ENCODE assay signal across 9 mouse cellular contexts in the genomic region with DNA sequence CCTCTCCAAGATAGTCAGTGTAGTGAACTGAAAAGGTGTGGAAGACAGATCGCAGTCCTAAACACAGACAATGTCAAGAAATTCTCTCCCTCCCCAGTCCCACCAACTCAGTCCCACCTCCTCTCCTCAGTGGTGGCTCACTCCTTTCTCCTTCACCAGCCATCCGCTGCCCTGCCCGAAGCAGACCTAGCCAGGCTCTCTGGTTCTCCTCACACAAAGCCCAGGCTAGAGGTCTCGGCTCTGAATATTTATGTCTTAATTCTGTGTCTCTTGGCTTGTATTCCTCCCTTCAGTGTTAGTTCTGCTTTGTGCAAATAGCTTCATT.
DNase-seq lines count a peak whose midpoint lies in the region; ATAC-seq and TF ChIP-seq lines count a peak whose summit lies in the region.
"Had no signal": no experiment of that assay in that cellular context is flagged by ENCODE, and none has a peak within 500 bp of the region (broad histone marks: within the 10 kb centered on the region; RNA-seq: fewer than 3 reads in every experiment).

No protein-coding gene starts in this region.

- H3K27me3 ChIP-seq in intestine, embryonic 14.5 days (replicated peaks; ENCODE audit: control insufficient read depth, insufficient read depth, low read length) = no peaks in the 10 kb centered on the region
- no peaks in the 10 kb centered on the region for H3K27me3 ChIP-seq in intestine, postnatal 0 days (replicated peaks; ENCODE audit: control insufficient read depth, insufficient read depth, low read length)
- H3K27me3 ChIP-seq in embryonic facial prominence, embryonic 10.5 days (replicated peaks; ENCODE audit: low read depth, poor library complexity, severe bottlenecking) = peaks cover 9% of the 10 kb centered on the region; the same call in 1 of the 2 replicates
- H3K27me3 ChIP-seq in hindbrain, embryonic 11.5 days (ENCODE audit: control insufficient read depth, insufficient read depth, low read length) = no peaks in the 10 kb centered on the region
- peaks cover 5% of the 10 kb centered on the region; the same call in 1 of the 2 replicates for H3K27me3 ChIP-seq in midbrain, embryonic 13.5 days

- H3K4me3 ChIP-seq in intestine, embryonic 14.5 days (ENCODE audit: low read depth, low read length) = no peak overlapping the region
- H3K4me3 ChIP-seq in intestine, postnatal 0 days (ENCODE audit: low read depth, low read length) = no peak overlapping the region
- peak overlapping the region; percentile 40; the same call in 1 of the 2 replicates for H3K4me3 ChIP-seq in embryonic facial prominence, embryonic 10.5 days
- no peak overlapping the region for H3K4me3 ChIP-seq in hindbrain, embryonic 11.5 days (ENCODE audit: low read depth, low read length)
- no peak overlapping the region for H3K4me3 ChIP-seq in midbrain, embryonic 13.5 days (replicated peaks)

- H3K4me1 ChIP-seq in intestine, embryonic 14.5 days (replicated peaks; ENCODE audit: control insufficient read depth, insufficient read depth, low read length) = peaks cover 15% of the 10 kb centered on the region; the same call in 1 of the 2 replicates
- H3K4me1 ChIP-seq in intestine, postnatal 0 days (replicated peaks; ENCODE audit: control insufficient read depth, insufficient read depth, low read length) = no peaks in the 10 kb centered on the region
- H3K4me1 ChIP-seq in embryonic facial prominence, embryonic 10.5 days = peaks cover 35% of the 10 kb centered on the region
- peaks cover 8% of the 10 kb centered on the region; the same call in 1 of the 2 replicates for H3K4me1 ChIP-seq in hindbrain, embryonic 11.5 days (replicated peaks; ENCODE audit: control insufficient read depth, insufficient read depth, low read length)
- H3K4me1 ChIP-seq in midbrain, embryonic 13.5 days (replicated peaks) = peaks cover 39% of the 10 kb centered on the region

- TF ChIP-seq CTCF in intestine, postnatal 0 days (IDR thresholded peaks at IDR 0.05; ENCODE audit: low read depth) = no peak

- H3K9me3 ChIP-seq in intestine, embryonic 14.5 days (ENCODE audit: control insufficient read depth, low read length) = no peaks in the 10 kb centered on the region
- H3K9me3 ChIP-seq in intestine, postnatal 0 days (ENCODE audit: control insufficient read depth) = no peaks in the 10 kb centered on the region
- H3K9me3 ChIP-seq in embryonic facial prominence, embryonic 10.5 days = no peaks in the 10 kb centered on the region
- no peaks in the 10 kb centered on the region for H3K9me3 ChIP-seq in hindbrain, embryonic 11.5 days (ENCODE audit: control insufficient read depth, low read length)
- H3K9me3 ChIP-seq in midbrain, embryonic 13.5 days = no peaks in the 10 kb centered on the region

- no peaks in the 10 kb centered on the region for H3K36me3 ChIP-seq in intestine, embryonic 14.5 days (ENCODE audit: control insufficient read depth, insufficient read depth, low read length)
- no peaks in the 10 kb centered on the region for H3K36me3 ChIP-seq in intestine, postnatal 0 days (ENCODE audit: control insufficient read depth, insufficient read depth)
- H3K36me3 ChIP-seq in embryonic facial prominence, embryonic 10.5 days (replicated peaks) = no peaks in the 10 kb centered on the region
- H3K36me3 ChIP-seq in hindbrain, embryonic 11.5 days (ENCODE audit: control insufficient read depth, insufficient read depth, low read length) = no peaks in the 10 kb centered on the region
- H3K36me3 ChIP-seq in midbrain, embryonic 13.5 days = no peaks in the 10 kb centered on the region

- WGBS in intestine, embryonic 14.5 days = 39% methylated on average over 4 of the region's 4 CpGs
- WGBS in intestine, postnatal 0 days = 54% methylated on average over 4 of the region's 4 CpGs
- WGBS in embryonic facial prominence, embryonic 10.5 days = 52% methylated on average over 4 of the region's 4 CpGs
- WGBS in hindbrain, embryonic 11.5 days = 24% methylated on average over 4 of the region's 4 CpGs
- 17% methylated on average over 4 of the region's 4 CpGs for WGBS in midbrain, embryonic 13.5 days

- H3K9ac ChIP-seq in intestine, embryonic 14.5 days (ENCODE audit: low read length) = 0 out of 2 replicates have a peak overlapping the region, but pooled peaks have one; percentile 13
- H3K9ac ChIP-seq in intestine, postnatal 0 days (ENCODE audit: low read depth, low read length) = no peak overlapping the region
- peak overlapping the region; percentile 48; the same call in 1 of the 2 replicates for H3K9ac ChIP-seq in hindbrain, embryonic 11.5 days (ENCODE audit: low read depth, low read length)
- 0 out of 2 replicates have a peak overlapping the region, but pooled peaks have one; percentile 15 for H3K9ac ChIP-seq in midbrain, embryonic 13.5 days (replicated peaks)

- no peak for DNase-seq in intestine, embryonic 14.5 days (ENCODE audit: low spot score)
- DNase-seq in embryonic facial prominence, embryonic 10.5 days (ENCODE audit: low spot score) = no peak
- DNase-seq in hindbrain, embryonic 11.5 days (ENCODE audit: low spot score) = no peak
- no peak for DNase-seq in urinary bladder, adult 18-20 months (ENCODE audit: low spot score in 2 of 2)
- DNase-seq in urinary bladder, postnatal 36 days (ENCODE audit: low spot score in 2 of 2) = no peak
- no peak for DNase-seq in gastrocnemius, adult 18-20 months (ENCODE audit: low spot score)
- DNase-seq: right cerebral cortex, postnatal 25 days had no signal

- H3K27ac ChIP-seq in intestine, embryonic 14.5 days (ENCODE audit: low read depth) = peak overlapping the region; percentile 73; the same call in 1 of the 2 replicates
- H3K27ac ChIP-seq in intestine, postnatal 0 days (ENCODE audit: low read depth, low read length) = no peak overlapping the region
- peak overlapping the region; percentile 78 for H3K27ac ChIP-seq in embryonic facial prominence, embryonic 10.5 days (replicated peaks)
- H3K27ac ChIP-seq in hindbrain, embryonic 11.5 days (ENCODE audit: low read depth, low read length) = peak overlapping the region; percentile 77
- peak overlapping the region; percentile 78 for H3K27ac ChIP-seq in midbrain, embryonic 13.5 days

- ATAC-seq in intestine, embryonic 14.5 days (replicated peaks; ENCODE audit: low FRiP score, low TSS enrichment, low read depth) = no peak
- no peak for ATAC-seq in intestine, postnatal 0 days
- ATAC-seq in hindbrain, embryonic 11.5 days (ENCODE audit: low FRiP score) = peak; percentile 55
- ATAC-seq in midbrain, embryonic 13.5 days = peak; percentile 49

- peak overlapping the region; percentile 54 for H3K4me2 ChIP-seq in intestine, embryonic 14.5 days (ENCODE audit: low read length)
- no peak overlapping the region for H3K4me2 ChIP-seq in intestine, postnatal 0 days (replicated peaks; ENCODE audit: low read depth)
- peak overlapping the region; percentile 25; the same call in 1 of the 2 replicates for H3K4me2 ChIP-seq in hindbrain, embryonic 11.5 days (replicated peaks; ENCODE audit: low read depth, low read length)
- peak overlapping the region; percentile 32 for H3K4me2 ChIP-seq in midbrain, embryonic 13.5 days (replicated peaks)

Comparison
In these comparisons a context has a peak if more than half of its experiments do, and no peak if none do; other contexts are left out.
1. ATAC-seq: peak in hindbrain, embryonic 11.5 days (single experiment) and midbrain, embryonic 13.5 days (single experiment); none in intestine, embryonic 14.5 days (single experiment) and intestine, postnatal 0 days (single experiment).